Mouse (Mus musculus): ENCODE measurements around the gene Cox6a1. TPM values are rescaled to one million over a fixed set of nuclear protein-coding genes. Genes with fewer than 3 reads are reported as not detected.

Cox6a1 gene
- polyA plus RNA-seq, 1 experiment from 2014 or later: 718 TPM

- peaks cover 62% of the 10 kb centered on the region for H3K36me3 ChIP-seq
- no peak overlapping the region for H3K27ac ChIP-seq
- H3K4me1 ChIP-seq: peaks cover 27% of the 10 kb centered on the region
- no peaks in the 10 kb centered on the region for H3K27me3 ChIP-seq (ENCODE audit: low read depth, poor library complexity, severe bottlenecking)
- 34% methylated on average over 7 of the region's 7 CpGs for WGBS
- no peaks in the 10 kb centered on the region for H3K9me3 ChIP-seq (replicated peaks)
- DNase-seq (ENCODE audit: low spot score): no peak
- H3K4me3 ChIP-seq: peak overlapping the region; percentile 94
These were observed 8.8 kb downstream of the Cox6a1 start for GRCm38 (mm10) chr5:115340007-115340406.

- 91% methylated on average over 3 of the region's 3 CpGs for WGBS
- no peak overlapping the region for H3K27ac ChIP-seq
- H3K9me3 ChIP-seq (replicated peaks): no peaks in the 10 kb centered on the region
- H3K4me1 ChIP-seq: peaks cover 9% of the 10 kb centered on the region
- no peak overlapping the region for H3K4me3 ChIP-seq
- peaks cover 92% of the 10 kb centered on the region for H3K36me3 ChIP-seq
- no peaks in the 10 kb centered on the region for H3K27me3 ChIP-seq (ENCODE audit: low read depth, poor library complexity, severe bottlenecking)
- DNase-seq (ENCODE audit: low spot score): no peak
These were observed 15.2 kb downstream of the Cox6a1 start for GRCm38 (mm10) chr5:115333626-115334025.

GRCm38 (mm10) chr5:115330955-115331354 is 17.8 kb downstream of the Cox6a1 start:
- peaks cover 18% of the 10 kb centered on the region for H3K4me1 ChIP-seq
- H3K27me3 ChIP-seq (ENCODE audit: low read depth, poor library complexity, severe bottlenecking): no peaks in the 10 kb centered on the region
- WGBS: 93% methylated on average over 9 of the region's 9 CpGs
- H3K27ac ChIP-seq: no peak overlapping the region
- H3K9me3 ChIP-seq (replicated peaks): no peaks in the 10 kb centered on the region
- no peak for DNase-seq (ENCODE audit: low spot score)
- no peak overlapping the region for H3K4me3 ChIP-seq
- H3K36me3 ChIP-seq: peaks cover 72% of the 10 kb centered on the region

GRCm38 (mm10) chr5:115327610-115328548 is 20.9 kb downstream of the Cox6a1 start:
- Histone ChIP-seq H3K36me3 (peaks cover 41% of the 10 kb centered on the region), H3K9me3 (replicated peaks) (no peaks in the 10 kb centered on the region), H3K27me3 (ENCODE audit: low read depth, poor library complexity, severe bottlenecking) (no peaks in the 10 kb centered on the region), H3K27ac (peak overlapping the region; percentile 98), H3K4me3 (peak overlapping the region; percentile 84), H3K4me1 (peaks cover 22% of the 10 kb centered on the region)
- 2% methylated on average over 54 of the region's 55 CpGs for WGBS
- peak; percentile 73 for DNase-seq (ENCODE audit: low spot score)

- under 1% methylated on average over 92 of the region's 97 CpGs for WGBS
- no peaks in the 10 kb centered on the region for H3K27me3 ChIP-seq (ENCODE audit: low read depth, poor library complexity, severe bottlenecking)
These were observed 21.7 kb downstream of the Cox6a1 start, which contains the start of gene Srsf9 for GRCm38 (mm10) chr5:115326875-115327609. Srsf9 (plus strand) TSS chr5:115327177.

GRCm38 (mm10) chr5:115326256-115326831 is 22.4 kb downstream of the Cox6a1 start:
- DNase-seq (ENCODE audit: low spot score): peak; percentile 39
- H3K27me3 ChIP-seq (ENCODE audit: low read depth, poor library complexity, severe bottlenecking): no peaks in the 10 kb centered on the region
- peak overlapping the region; percentile 98 for H3K27ac ChIP-seq

More at GRCm38 (mm10) chr5:115326875-115327609, 21.7 kb downstream of the Cox6a1 start, which contains the start of gene Srsf9:
- Histone ChIP-seq H3K4me3 (peak within 1 kb of the TSS; percentile 84), H3K4me1 (peaks cover 22% of the 10 kb centered on the region), H3K9me3 (replicated peaks) (no peaks in the 10 kb centered on the region), H3K27ac (peak within 1 kb of the TSS; percentile 98), H3K36me3 (peaks cover 33% of the 10 kb centered on the region)
- DNase-seq (ENCODE audit: low spot score): peak; percentile 99

GRCm38 (mm10) chr5:115319004-115319940 is 29.5 kb downstream of the Cox6a1 start:
- peak overlapping the region; percentile 75 for H3K27ac ChIP-seq
- H3K4me3 ChIP-seq: peak overlapping the region; percentile 48
- WGBS: under 1% methylated on average over 22 of the region's 22 CpGs
- DNase-seq (ENCODE audit: low spot score): peak; percentile 69
- no peaks in the 10 kb centered on the region for H3K9me3 ChIP-seq (replicated peaks)
- no peaks in the 10 kb centered on the region for H3K27me3 ChIP-seq (ENCODE audit: low read depth, poor library complexity, severe bottlenecking)
- H3K4me1 ChIP-seq: peaks cover 39% of the 10 kb centered on the region
- H3K36me3 ChIP-seq: no peaks in the 10 kb centered on the region

More at GRCm38 (mm10) chr5:115326256-115326831, 22.4 kb downstream of the Cox6a1 start:
- 29% methylated on average over 11 of the region's 11 CpGs for WGBS
- H3K4me3 ChIP-seq: peak overlapping the region; percentile 84
- peaks cover 22% of the 10 kb centered on the region for H3K4me1 ChIP-seq
- H3K36me3 ChIP-seq: peaks cover 26% of the 10 kb centered on the region
- H3K9me3 ChIP-seq (replicated peaks): no peaks in the 10 kb centered on the region

- peak; percentile 79 for DNase-seq (ENCODE audit: low spot score)
- 2% methylated on average over 10 of the region's 10 CpGs for whole genome bisulfite sequencing
- H3K27ac ChIP-seq: peak overlapping the region; percentile 91
- H3K4me3 ChIP-seq: peak overlapping the region; percentile 31
- no peaks in the 10 kb centered on the region for H3K36me3 ChIP-seq
- no peaks in the 10 kb centered on the region for H3K27me3 ChIP-seq (ENCODE audit: low read depth, poor library complexity, severe bottlenecking)
- peaks cover 52% of the 10 kb centered on the region for H3K4me1 ChIP-seq
- no peaks in the 10 kb centered on the region for H3K9me3 ChIP-seq (replicated peaks)
These were observed 31.0 kb downstream of the Cox6a1 start for GRCm38 (mm10) chr5:115317645-115318328.

GRCm38 (mm10) chr5:115316968-115317644 is 31.7 kb downstream of the Cox6a1 start:
- H3K36me3 ChIP-seq: no peaks in the 10 kb centered on the region
- no peaks in the 10 kb centered on the region for H3K9me3 ChIP-seq (replicated peaks)
- peak overlapping the region; percentile 91 for H3K27ac ChIP-seq
- peaks cover 52% of the 10 kb centered on the region for H3K4me1 ChIP-seq
- 3% methylated on average over 14 of the region's 14 CpGs for WGBS
- peak; percentile 58 for DNase-seq (ENCODE audit: low spot score)
- H3K27me3 ChIP-seq (ENCODE audit: low read depth, poor library complexity, severe bottlenecking): no peaks in the 10 kb centered on the region
- H3K4me3 ChIP-seq: peak overlapping the region; percentile 31

GRCm38 (mm10) chr5:115313668-115313943 is 35.2 kb downstream of the Cox6a1 start:
- WGBS: 28% methylated on average over 5 of the region's 5 CpGs
- Histone ChIP-seq H3K9me3 (replicated peaks) (no peaks in the 10 kb centered on the region), H3K36me3 (no peaks in the 10 kb centered on the region), H3K27me3 (ENCODE audit: low read depth, poor library complexity, severe bottlenecking) (no peaks in the 10 kb centered on the region), H3K4me3 (no peak overlapping the region), H3K4me1 (peaks cover 43% of the 10 kb centered on the region), H3K27ac (peak overlapping the region; percentile 68; the same call in 1 of the 2 replicates)
- DNase-seq (ENCODE audit: low spot score): no peak
